Mouse (Mus musculus) liver, embryonic 15.5 days (tissue): ENCODE results near the gene Ryr3. TPM values are rescaled to one million over a fixed set of nuclear protein-coding genes. Genes with fewer than 3 reads are reported as not detected.
"Not testable (repeated sequence)": the region's sequence is repeated elsewhere in the genome, so short reads cannot be mapped to it uniquely, and the experiment has no call there.

Experiments used
- ATAC-seq: fragments of 200-750 bp; cut with Nextera tagmentation; 2 replicates; pipeline ENCODE4 v1.8.0; 2017; ENCODE audit warnings: moderate number of reproducible peaks, mild to moderate bottlenecking, moderate library complexity; ENCODE audit not compliant: insufficient read depth
- H3K27ac ChIP-seq: fragments of 300-500 bp; sonication (generic); replicated peaks from 2 replicates; pipeline ENCODE4 v1.5.1; 2015; ENCODE audit warnings: mild to moderate bottlenecking, inconsistent platforms
- H3K27me3 ChIP-seq: fragments of 300-500 bp; sonication (generic); 2 replicates; pipeline ENCODE4 v1.6.1; 2015; ENCODE audit warnings: mild to moderate bottlenecking, inconsistent platforms
- H3K36me3 ChIP-seq: fragments of 300-500 bp; sonication (generic); replicated peaks from 2 replicates; pipeline ENCODE4 v1.6.1; 2015; ENCODE audit warnings: moderate library complexity, mild to moderate bottlenecking, inconsistent platforms
- H3K4me1 ChIP-seq: fragments of 300-500 bp; sonication (generic); replicated peaks from 2 replicates; pipeline ENCODE4 v1.6.1; 2015; ENCODE audit warnings: inconsistent platforms
- H3K4me2 ChIP-seq: fragments of 300-500 bp; sonication (generic); 2 replicates; pipeline ENCODE4 v1.6.1; 2015; ENCODE audit warnings: moderate library complexity, mild to moderate bottlenecking, inconsistent platforms
- H3K4me3 ChIP-seq: fragments of 300-500 bp; sonication (generic); replicated peaks from 2 replicates; pipeline ENCODE4 v1.5.1; 2015; ENCODE audit warnings: mild to moderate bottlenecking, inconsistent platforms
- H3K9ac ChIP-seq: fragments of 300-500 bp; sonication (generic); 2 replicates; pipeline ENCODE4 v1.6.1; 2015; ENCODE audit warnings: moderate library complexity, mild to moderate bottlenecking, inconsistent platforms
- H3K9me3 ChIP-seq: fragments of 300-500 bp; sonication (generic); replicated peaks from 2 replicates; pipeline ENCODE4 v1.6.1; 2016; ENCODE audit warnings: inconsistent platforms
- WGBS: fragments of 180-500 bp; shearing (Covaris S2); methylation state at CpG from one replicate; pipeline ENCODE4 v1.1.7; 2015; ENCODE audit warnings: mixed read lengths; ENCODE audit not compliant: insufficient replicate concordance; 5-methylcytosine and 5-hydroxymethylcytosine counted together
- polyA plus RNA-seq: library from polyadenylated mRNA; unstranded; fragments of >200 nt; fragmentation: Nextera tagmentation; extraction: Ambion mirVana; gene quantifications from 2 replicates; pipeline ENCODE4 v1.2.1, GENCODE M21; 2015

Ryr3 gene
- polyA plus RNA-seq, 1 experiment from 2014 or later, result 0.08 TPM

DNA sequence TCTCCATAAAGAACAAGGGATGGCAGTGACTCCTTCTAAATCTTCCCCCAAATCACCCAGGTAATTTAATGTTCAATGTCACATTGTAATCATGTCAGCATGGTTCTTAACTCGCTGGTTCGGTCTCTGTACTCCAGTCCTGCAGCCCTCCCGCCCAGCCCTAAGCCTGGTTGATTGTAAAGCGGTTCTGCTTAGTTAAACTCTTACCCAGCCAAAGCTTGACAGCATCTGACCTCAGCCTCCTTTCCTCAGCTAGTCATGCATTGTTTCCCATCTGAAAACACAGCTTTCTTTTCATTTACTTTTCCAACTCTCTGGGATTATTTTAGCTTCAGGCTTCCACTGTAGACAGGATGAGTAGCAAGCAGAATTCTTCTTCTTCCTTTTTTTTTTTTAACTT is 121.7 kb downstream of the Ryr3 start:
- H3K4me3 ChIP-seq, result no peak overlapping the region
- no peaks in the 10 kb centered on the region for H3K27me3 ChIP-seq
- no peaks in the 10 kb centered on the region for H3K4me1 ChIP-seq
- no peak overlapping the region for H3K4me2 ChIP-seq
- no peak for ATAC-seq
- 78% methylated on average over 4 of the region's 4 CpGs for WGBS
- no peaks in the 10 kb centered on the region for H3K36me3 ChIP-seq
- no peaks in the 10 kb centered on the region for H3K9me3 ChIP-seq
- H3K9ac ChIP-seq, result no peak overlapping the region
- no peak overlapping the region for H3K27ac ChIP-seq

DNA sequence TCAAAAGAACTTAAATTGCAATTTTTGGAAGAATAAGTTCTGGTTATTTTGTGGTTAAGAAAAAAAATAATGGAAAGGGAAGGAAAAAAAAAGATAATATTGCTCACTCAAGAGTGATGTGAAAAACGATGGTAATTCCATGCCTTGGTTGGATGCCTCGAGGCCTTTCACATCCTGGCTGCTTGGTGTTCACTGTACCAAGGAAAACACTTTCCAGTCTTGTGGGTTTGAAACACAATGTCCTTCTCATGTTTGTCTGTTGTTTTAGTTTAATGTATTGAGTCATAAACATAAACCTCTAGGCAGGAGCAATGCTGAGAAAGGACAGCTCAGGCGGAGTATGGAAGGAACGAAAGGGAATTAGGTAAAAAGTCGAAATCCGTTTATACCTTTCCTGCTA is 122.8 kb downstream of the Ryr3 start:
- H3K27ac ChIP-seq, result no peak overlapping the region
- H3K36me3 ChIP-seq, result no peaks in the 10 kb centered on the region
- no peaks in the 10 kb centered on the region for H3K9me3 ChIP-seq
- H3K4me3 ChIP-seq, result no peak overlapping the region
- H3K9ac ChIP-seq, result no peak overlapping the region
- no peaks in the 10 kb centered on the region for H3K4me1 ChIP-seq
- no peak for ATAC-seq
- 69% methylated on average over 6 of the region's 6 CpGs for WGBS
- H3K4me2 ChIP-seq, result no peak overlapping the region
- no peaks in the 10 kb centered on the region for H3K27me3 ChIP-seq

GRCm38 (mm10) chr2:113092756-113093155 is 124.1 kb downstream of the Ryr3 start:
- WGBS, result 50% methylated on average over 1 of the region's 1 CpGs
- no peaks in the 10 kb centered on the region for H3K36me3 ChIP-seq
- no peak for ATAC-seq
- H3K27ac ChIP-seq, result no peak overlapping the region
- no peak overlapping the region for H3K4me3 ChIP-seq
- no peaks in the 10 kb centered on the region for H3K9me3 ChIP-seq
- no peaks in the 10 kb centered on the region for H3K4me1 ChIP-seq
- no peaks in the 10 kb centered on the region for H3K27me3 ChIP-seq
- no peak overlapping the region for H3K9ac ChIP-seq
- H3K4me2 ChIP-seq, result no peak overlapping the region

DNA sequence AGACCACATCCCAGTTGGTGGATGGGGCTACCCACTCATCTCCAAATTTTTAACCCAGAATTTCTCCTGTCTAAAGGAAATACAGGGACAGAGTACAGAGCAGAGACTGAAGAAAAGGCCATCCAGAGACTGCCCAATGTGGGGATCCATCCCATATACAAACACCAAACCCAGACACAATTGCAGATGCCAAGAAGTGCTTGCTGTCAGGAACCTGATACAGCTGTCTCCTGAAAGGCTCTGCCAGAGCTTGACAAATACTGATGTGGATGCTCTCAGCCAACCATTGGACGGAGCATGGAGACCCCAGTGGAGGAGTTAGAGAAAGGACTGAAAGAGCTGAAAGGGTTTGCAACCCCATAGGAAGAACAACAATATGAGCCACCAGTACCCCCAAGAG is 125.6 kb downstream of the Ryr3 start:
- WGBS, result 58% methylated on average over 1 of the region's 1 CpGs
- H3K4me1 ChIP-seq, H3K9me3 ChIP-seq, H3K27ac ChIP-seq, H3K4me2 ChIP-seq, H3K9ac ChIP-seq, ATAC-seq, H3K36me3 ChIP-seq, H3K4me3 ChIP-seq, H3K27me3 ChIP-seq: not testable (repeated sequence)

- 65% methylated on average over 4 of the region's 4 CpGs for WGBS
- no peaks in the 10 kb centered on the region for H3K27me3 ChIP-seq
- no peak for ATAC-seq
- no peak overlapping the region for H3K9ac ChIP-seq
- no peak overlapping the region for H3K4me2 ChIP-seq
- no peaks in the 10 kb centered on the region for H3K4me1 ChIP-seq
- H3K36me3 ChIP-seq, result no peaks in the 10 kb centered on the region
- no peak overlapping the region for H3K27ac ChIP-seq
- no peaks in the 10 kb centered on the region for H3K9me3 ChIP-seq
- no peak overlapping the region for H3K4me3 ChIP-seq
Observed at GRCm38 (mm10) chr2:113076396-113076795, 140.5 kb downstream of the Ryr3 start.

GRCm38 (mm10) chr2:113059367-113059766 is 157.5 kb downstream of the Ryr3 start:
- Histone ChIP-seq H3K27ac (no peak overlapping the region), H3K4me1 (no peaks in the 10 kb centered on the region), H3K9ac (no peak overlapping the region), H3K27me3 (no peaks in the 10 kb centered on the region), H3K9me3 (no peaks in the 10 kb centered on the region), H3K36me3 (no peaks in the 10 kb centered on the region), H3K4me2 (no peak overlapping the region), H3K4me3 (no peak overlapping the region)
- WGBS, result 60% methylated on average over 5 of the region's 5 CpGs
- ATAC-seq, result no peak

DNA sequence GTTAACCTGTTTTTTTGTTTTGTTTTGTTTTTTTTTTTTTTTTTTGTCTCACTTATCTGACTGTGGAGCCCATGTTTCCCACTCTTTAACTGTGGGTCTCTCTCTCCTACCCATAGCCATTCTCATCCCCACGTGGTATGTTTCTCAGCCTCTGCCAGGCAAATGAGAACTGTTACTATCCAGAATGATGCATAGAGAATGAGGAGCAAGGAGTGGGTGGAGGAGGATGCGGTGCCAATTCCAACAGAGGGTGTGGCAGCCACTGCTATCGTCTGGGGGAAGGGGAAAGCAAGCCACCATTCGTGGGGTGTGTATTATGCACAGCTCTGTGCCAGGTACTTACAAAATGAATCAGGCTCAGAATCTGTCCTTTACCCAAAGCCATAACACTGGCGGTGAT is 158.0 kb downstream of the Ryr3 start:
- Histone ChIP-seq H3K4me2 (no peak overlapping the region), H3K4me3 (no peak overlapping the region), H3K36me3 (no peaks in the 10 kb centered on the region), H3K27me3 (no peaks in the 10 kb centered on the region), H3K9ac (no peak overlapping the region), H3K4me1 (no peaks in the 10 kb centered on the region), H3K27ac (no peak overlapping the region), H3K9me3 (no peaks in the 10 kb centered on the region)
- no peak for ATAC-seq
- 55% methylated on average over 5 of the region's 5 CpGs for WGBS

DNA sequence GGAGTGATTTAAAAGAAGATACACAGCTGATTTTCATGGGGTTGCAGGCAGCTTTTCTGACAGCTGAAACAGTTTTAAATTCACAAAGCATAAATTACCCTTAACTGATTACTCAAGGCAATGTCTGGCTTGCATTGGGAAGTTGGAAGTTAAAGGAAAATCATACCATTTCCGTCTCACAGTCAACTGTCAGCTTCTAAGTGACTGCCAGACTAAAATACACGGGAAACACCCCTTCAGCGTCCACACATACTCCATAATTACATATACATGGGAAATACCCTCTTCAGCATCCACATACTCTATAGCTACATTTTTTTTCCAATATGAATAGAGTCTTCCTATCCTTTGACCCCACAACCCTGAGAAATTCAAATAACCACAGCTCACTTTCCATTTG is 158.8 kb downstream of the Ryr3 start:
- Histone ChIP-seq H3K4me3 (no peak overlapping the region), H3K9me3 (no peaks in the 10 kb centered on the region), H3K36me3 (no peaks in the 10 kb centered on the region), H3K27me3 (no peaks in the 10 kb centered on the region), H3K9ac (no peak overlapping the region), H3K4me2 (no peak overlapping the region), H3K27ac (no peak overlapping the region), H3K4me1 (no peaks in the 10 kb centered on the region)
- no peak for ATAC-seq
- WGBS, result 31% methylated on average over 3 of the region's 3 CpGs

DNA sequence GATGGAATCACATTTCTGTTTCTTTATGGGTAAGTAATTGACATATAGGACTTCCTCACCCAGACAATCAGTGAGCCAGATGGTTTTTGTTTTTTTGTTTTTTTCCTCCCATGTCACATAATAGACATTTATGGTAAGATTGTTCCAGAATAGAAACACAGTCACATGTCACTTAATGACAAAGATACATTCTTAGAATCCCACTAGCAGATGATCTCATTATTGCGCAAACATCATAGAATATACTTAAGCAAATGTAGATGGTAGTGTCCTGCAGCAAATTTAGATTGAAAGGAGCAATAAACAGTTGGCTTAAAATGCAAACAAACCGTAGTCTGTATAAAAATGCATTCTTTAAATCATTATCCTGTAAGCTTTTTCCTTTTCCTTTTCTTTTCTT is 161.3 kb downstream of the Ryr3 start:
- Histone ChIP-seq H3K9me3 (no peaks in the 10 kb centered on the region), H3K9ac (no peak overlapping the region), H3K4me2 (no peak overlapping the region), H3K27ac (no peak overlapping the region), H3K36me3 (no peaks in the 10 kb centered on the region), H3K4me3 (no peak overlapping the region), H3K4me1 (no peaks in the 10 kb centered on the region), H3K27me3 (no peaks in the 10 kb centered on the region)
- ATAC-seq, result no peak
- 70% methylated on average over 2 of the region's 2 CpGs for WGBS

- Histone ChIP-seq H3K36me3 (no peaks in the 10 kb centered on the region), H3K27ac (no peak overlapping the region), H3K4me2 (no peak overlapping the region), H3K4me3 (no peak overlapping the region), H3K9me3 (no peaks in the 10 kb centered on the region), H3K4me1 (no peaks in the 10 kb centered on the region), H3K27me3 (no peaks in the 10 kb centered on the region), H3K9ac (no peak overlapping the region)
- no peak for ATAC-seq
- 39% methylated on average over 1 of the region's 1 CpGs for WGBS
Observed at GRCm38 (mm10) chr2:113049831-113050230, 167.1 kb downstream of the Ryr3 start.

DNA sequence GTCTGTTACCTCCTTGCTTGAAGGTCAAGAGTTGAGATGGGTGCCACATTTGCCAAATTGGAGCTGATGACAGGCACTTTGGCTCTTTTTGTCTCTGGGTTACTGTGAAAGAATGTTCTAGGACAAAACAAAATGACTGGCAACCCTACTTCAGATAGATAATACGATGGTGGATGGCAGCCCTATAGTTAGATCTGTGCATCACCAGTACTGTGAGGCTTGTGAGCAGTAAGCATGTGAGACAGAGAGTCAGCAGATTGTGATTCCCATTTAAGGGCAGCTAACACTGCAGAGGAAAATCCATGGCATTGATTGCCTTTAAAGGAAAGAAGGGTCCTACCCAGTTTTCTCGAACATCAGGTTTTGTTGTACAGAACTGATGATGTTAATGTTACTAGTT is 180.3 kb downstream of the Ryr3 start:
- Histone ChIP-seq H3K4me2 (no peak overlapping the region), H3K9me3 (no peaks in the 10 kb centered on the region), H3K9ac (no peak overlapping the region), H3K36me3 (no peaks in the 10 kb centered on the region), H3K4me3 (no peak overlapping the region), H3K27ac (no peak overlapping the region), H3K4me1 (no peaks in the 10 kb centered on the region), H3K27me3 (no peaks in the 10 kb centered on the region)
- no peak for ATAC-seq
- 52% methylated on average over 2 of the region's 2 CpGs for WGBS

DNA sequence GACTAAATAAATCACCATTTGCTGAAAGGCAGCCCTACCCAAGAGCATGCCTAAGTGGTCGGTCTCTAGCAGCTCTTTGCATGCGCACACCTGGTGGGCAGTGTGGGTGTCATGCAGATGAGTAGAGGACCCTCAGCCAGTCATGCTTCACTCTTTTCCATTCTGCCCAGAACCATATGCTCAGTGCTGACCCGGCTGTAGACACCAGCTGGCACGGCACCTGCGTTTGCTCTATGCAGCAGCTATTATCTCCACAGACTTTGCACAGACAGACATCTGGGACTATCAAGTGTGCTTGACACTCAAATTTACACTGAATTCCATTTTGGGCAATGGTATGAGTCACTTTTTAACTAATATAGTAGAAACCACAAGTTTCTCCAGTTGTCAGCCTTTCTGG is 186.2 kb downstream of the Ryr3 start:
- Histone ChIP-seq H3K9me3 (no peaks in the 10 kb centered on the region), H3K4me2 (no peak overlapping the region), H3K4me1 (no peaks in the 10 kb centered on the region), H3K4me3 (no peak overlapping the region), H3K9ac (no peak overlapping the region), H3K27ac (no peak overlapping the region), H3K27me3 (no peaks in the 10 kb centered on the region), H3K36me3 (no peaks in the 10 kb centered on the region)
- ATAC-seq, result no peak
- 71% methylated on average over 5 of the region's 5 CpGs for WGBS
